Comparison of ENCODE assay signal across 8 mouse cellular contexts in genomic region chr1:131937659-131938305, GRCm38 (mm10). TPM values are rescaled to one million over a fixed set of nuclear protein-coding genes. Genes with fewer than 3 reads are reported as not detected.
DNase-seq lines count a peak whose midpoint lies in the region; ATAC-seq and TF ChIP-seq lines count a peak whose summit lies in the region.

No protein-coding gene starts in this region.

- H3K27me3 ChIP-seq in forebrain, embryonic 13.5 days, result no peaks in the 10 kb centered on the region
- no peaks in the 10 kb centered on the region for H3K27me3 ChIP-seq in hindbrain, embryonic 10.5 days (ENCODE audit: insufficient read depth, poor library complexity, severe bottlenecking)
- no peaks in the 10 kb centered on the region for H3K27me3 ChIP-seq in lung, embryonic 15.5 days

- no peak overlapping the region for H3K4me2 ChIP-seq in forebrain, embryonic 13.5 days
- H3K4me2 ChIP-seq in lung, embryonic 15.5 days, result no peak overlapping the region

- no peaks in the 10 kb centered on the region for H3K9me3 ChIP-seq in ES-E14 (ENCODE audit: control insufficient read depth, insufficient read depth, low read depth, low read length)
- H3K9me3 ChIP-seq in forebrain, embryonic 13.5 days (replicated peaks), result no peaks in the 10 kb centered on the region
- H3K9me3 ChIP-seq in hindbrain, embryonic 10.5 days, result no peaks in the 10 kb centered on the region
- no peaks in the 10 kb centered on the region for H3K9me3 ChIP-seq in lung, embryonic 15.5 days

- H3K27ac ChIP-seq in ES-E14 (ENCODE audit: insufficient read depth, low read depth, low read length, poor library complexity, severe bottlenecking), result no peak overlapping the region
- no peak overlapping the region for H3K27ac ChIP-seq in forebrain, embryonic 13.5 days
- no peak overlapping the region for H3K27ac ChIP-seq in hindbrain, embryonic 10.5 days
- H3K27ac ChIP-seq in layer of hippocampus, adult 2 months, result no peak overlapping the region
- peak overlapping the region; percentile 60 for H3K27ac ChIP-seq in lung, embryonic 15.5 days

- DNase-seq in ES-E14 (ENCODE audit: low read depth, low spot score), result peak; percentile 60
- peak; percentile 70 for DNase-seq in c-Kit-positive CD71-negative TER-119-negative erythroid progenitor cells, embryonic 14.5 days (ENCODE audit: low read depth)
- peak; percentile 68 for DNase-seq in hindbrain, embryonic 10.5 days (ENCODE audit: low spot score)
- peak; percentile 61 to 71 for DNase-seq in layer of hippocampus, adult 2 months (ENCODE audit: low spot score in 2 of 2)
- peak; percentile 59 for DNase-seq in ovary, postnatal 36 days (ENCODE audit: low spot score)
- peak; percentile 43 to 54 for DNase-seq in thymus, postnatal 36 days

- peaks cover 8% of the 10 kb centered on the region for H3K36me3 ChIP-seq in ES-E14 (ENCODE audit: control insufficient read depth, insufficient read depth, low read length, poor library complexity, severe bottlenecking)
- peaks cover 32% of the 10 kb centered on the region for H3K36me3 ChIP-seq in forebrain, embryonic 13.5 days (ENCODE audit: poor library complexity, severe bottlenecking)
- peaks cover 66% of the 10 kb centered on the region for H3K36me3 ChIP-seq in hindbrain, embryonic 10.5 days
- H3K36me3 ChIP-seq in lung, embryonic 15.5 days, result peaks cover 28% of the 10 kb centered on the region

- in situ Hi-C loops in ES-E14 (cut with MboI; ENCODE audit: low sequenced_read_pairs in 2 of 2, unreplicated experiment in 2 of 2), result no loop called here

- peak; percentile 90 for TF ChIP-seq CTCF in layer of hippocampus, adult 2 months (conservative IDR thresholded peaks at IDR 0.05)

- H3K9ac ChIP-seq in ES-E14 (ENCODE audit: insufficient read depth, low read depth, low read length, poor library complexity, severe bottlenecking), result no peak overlapping the region
- no peak overlapping the region for H3K9ac ChIP-seq in forebrain, embryonic 13.5 days
- H3K9ac ChIP-seq in lung, embryonic 15.5 days, result no peak overlapping the region

- no peak overlapping the region for H3K4me3 ChIP-seq in ES-E14 (ENCODE audit: insufficient read depth in 1 of 2, low read depth in 1 of 2, low read length in 2 of 2, poor library complexity in 1 of 2, severe bottlenecking in 1 of 2)
- no peak overlapping the region for H3K4me3 ChIP-seq in forebrain, embryonic 13.5 days
- H3K4me3 ChIP-seq in hindbrain, embryonic 10.5 days, result no peak overlapping the region
- H3K4me3 ChIP-seq in layer of hippocampus, adult 2 months, result no peak overlapping the region
- no peak overlapping the region for H3K4me3 ChIP-seq in lung, embryonic 15.5 days

- 47% methylated on average over 6 of the region's 6 CpGs for WGBS in forebrain, embryonic 13.5 days
- WGBS in hindbrain, embryonic 10.5 days, result 67% methylated on average over 6 of the region's 6 CpGs
- WGBS in lung, embryonic 15.5 days, result 52% methylated on average over 6 of the region's 6 CpGs

- no peaks in the 10 kb centered on the region for H3K4me1 ChIP-seq in ES-E14 (ENCODE audit: control insufficient read depth in 2 of 2, insufficient read depth in 2 of 2, low read length in 2 of 2, poor library complexity in 1 of 2)
- no peaks in the 10 kb centered on the region for H3K4me1 ChIP-seq in forebrain, embryonic 13.5 days
- peaks cover 9% of the 10 kb centered on the region for H3K4me1 ChIP-seq in hindbrain, embryonic 10.5 days (replicated peaks)
- H3K4me1 ChIP-seq in lung, embryonic 15.5 days, result no peaks in the 10 kb centered on the region; the same call in 1 of the 2 replicates

- peak; percentile 71; the same call in 1 of the 2 replicates for ATAC-seq in forebrain, embryonic 13.5 days
- ATAC-seq in lung, embryonic 15.5 days (ENCODE audit: borderline replicate concordance, extremely low read depth, low FRiP score, low TSS enrichment), result no peak

TF ChIP-seq in ES-E14, 5 proteins besides CTCF, POLR2A, EP300 and RAD21:
- no peak for TF ChIP-seq ZNF384 (IDR thresholded peaks at IDR 0.05; ENCODE audit: low read depth, low read length)

RNA-seq across cellular contexts. Expression of gene Slc45a3, which starts 25.0 kb away (rescaled TPM):
- 6.0 and 7.5 TPM in 2 replicates for total RNA-seq in ES-E14 (2012; rRNA removed)
- 2.6 and 2.9 TPM in 2 replicates for polyA plus RNA-seq in forebrain, embryonic 13.5 days (2015; fragmentation: Nextera tagmentation; extraction: Ambion mirVana)
- 10.9 and 19.2 TPM in 2 replicates for polyA plus RNA-seq in hindbrain, embryonic 10.5 days (2016; fragmentation: Nextera tagmentation; extraction: Ambion mirVana)
- total RNA-seq in layer of hippocampus, adult 2 months (2021), result under 1 TPM; 0.41 to 0.64 TPM
- polyA plus RNA-seq in lung, embryonic 15.5 days (2015; fragmentation: Nextera tagmentation; extraction: Ambion mirVana), result 2.3 and 2.7 TPM in 2 replicates

RNA-seq across cellular contexts. Expression of gene Nucks1, which starts 27.4 kb away (rescaled TPM):
- total RNA-seq in ES-E14 (2012; rRNA removed), result 207 and 219 TPM in 2 replicates
- polyA plus RNA-seq in forebrain, embryonic 13.5 days (2015; fragmentation: Nextera tagmentation; extraction: Ambion mirVana), result 83.9 and 86.1 TPM in 2 replicates
- polyA plus RNA-seq in hindbrain, embryonic 10.5 days (2016; fragmentation: Nextera tagmentation; extraction: Ambion mirVana), result 73.2 and 104 TPM in 2 replicates
- 100 to 1,000 TPM; 159 to 161 TPM for total RNA-seq in layer of hippocampus, adult 2 months (2021)
- polyA plus RNA-seq in lung, embryonic 15.5 days (2015; fragmentation: Nextera tagmentation; extraction: Ambion mirVana), result 80.3 and 86.7 TPM in 2 replicates
